ENCODE assay signal across 23 mouse cellular contexts in the genomic region with DNA sequence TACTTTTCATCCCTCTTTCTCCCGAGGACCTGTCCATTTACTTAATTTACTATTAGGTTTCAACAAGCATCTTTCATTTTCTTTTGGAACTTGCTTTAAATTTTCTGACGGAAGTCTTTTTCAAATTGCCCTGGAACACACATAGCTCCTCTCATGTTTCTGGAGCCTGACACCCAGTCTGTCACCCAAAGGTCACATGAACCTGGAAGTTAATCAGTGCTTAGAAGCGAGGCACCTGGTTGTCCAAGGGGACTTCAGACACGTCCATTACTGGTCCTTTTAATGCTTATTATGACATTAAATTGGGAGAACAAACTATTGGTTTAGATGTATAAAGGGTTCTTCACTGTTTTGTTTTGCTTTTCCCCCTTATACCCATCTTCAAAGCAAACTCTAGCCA. TPM values are rescaled to one million over a fixed set of nuclear protein-coding genes. Genes with fewer than 3 reads are reported as not detected.
DNase-seq lines count a peak whose midpoint lies in the region; ATAC-seq and TF ChIP-seq lines count a peak whose summit lies in the region.
"Had no signal": no experiment of that assay in that cellular context is flagged by ENCODE, and none has a peak within 500 bp of the region (broad histone marks: within the 10 kb centered on the region; RNA-seq: fewer than 3 reads in every experiment).

No protein-coding gene starts in this region.

- H3K27ac ChIP-seq in layer of hippocampus, adult 2 months: no peak overlapping the region
- H3K27ac ChIP-seq in brown adipose tissue, adult 24 weeks (replicated peaks; ENCODE audit: low read depth, low read length): no peak overlapping the region
- H3K27ac ChIP-seq in intestine, postnatal 0 days (ENCODE audit: low read depth, low read length): peak overlapping the region; percentile 50; the same call in 1 of the 2 replicates
- H3K27ac ChIP-seq in liver, embryonic 14.5 days: no peak overlapping the region
- H3K27ac ChIP-seq: forebrain, embryonic 13.5 days; limb, embryonic 15.5 days; neural tube, embryonic 15.5 days had no signal

- no peak for ATAC-seq in intestine, postnatal 0 days
- no peak for ATAC-seq in liver, embryonic 14.5 days (ENCODE audit: insufficient read depth)
- ATAC-seq in inflammation-experienced regulatory T-cells, adult 6 months: no peak
- ATAC-seq: forebrain, embryonic 13.5 days had no signal

- no peaks in the 10 kb centered on the region for H3K9me3 ChIP-seq in intestine, postnatal 0 days (ENCODE audit: control insufficient read depth)
- no peaks in the 10 kb centered on the region for H3K9me3 ChIP-seq in liver, embryonic 14.5 days (ENCODE audit: control insufficient read depth, low read length)
- H3K9me3 ChIP-seq: forebrain, embryonic 13.5 days; limb, embryonic 15.5 days; neural tube, embryonic 15.5 days had no signal

- H3K4me1 ChIP-seq in brown adipose tissue, adult 24 weeks (ENCODE audit: control insufficient read depth, insufficient read depth, insufficient read length, low read length): no peaks in the 10 kb centered on the region
- no peaks in the 10 kb centered on the region for H3K4me1 ChIP-seq in intestine, postnatal 0 days (replicated peaks; ENCODE audit: control insufficient read depth, insufficient read depth, low read length)
- peaks cover 17 to 22% of the 10 kb centered on the region in 2 experiments for H3K4me1 ChIP-seq in liver, embryonic 14.5 days (replicated peaks; ENCODE audit: control insufficient read depth in 2 of 2, insufficient read depth in 2 of 2, low read length in 1 of 2)

- H3K36me3 ChIP-seq in intestine, postnatal 0 days (ENCODE audit: control insufficient read depth, insufficient read depth): peaks cover 10% of the 10 kb centered on the region; the same call in 1 of the 2 replicates
- peaks cover 34% of the 10 kb centered on the region for H3K36me3 ChIP-seq in liver, embryonic 14.5 days (replicated peaks; ENCODE audit: control insufficient read depth, insufficient read depth, low read depth)
- H3K36me3 ChIP-seq: limb, embryonic 15.5 days; neural tube, embryonic 15.5 days had no signal

- H3K4me2 ChIP-seq in intestine, postnatal 0 days (replicated peaks; ENCODE audit: low read depth): peak overlapping the region; percentile 93
- peak overlapping the region; percentile 87 for H3K4me2 ChIP-seq in liver, embryonic 14.5 days (ENCODE audit: low read depth)
- H3K4me2 ChIP-seq: forebrain, embryonic 13.5 days; heart, embryonic 11.5 days; limb, embryonic 15.5 days; neural tube, embryonic 15.5 days had no signal

- H3K9ac ChIP-seq in intestine, postnatal 0 days (ENCODE audit: low read depth, low read length): no peak overlapping the region
- no peak overlapping the region for H3K9ac ChIP-seq in liver, embryonic 14.5 days (replicated peaks)
- H3K9ac ChIP-seq: forebrain, embryonic 13.5 days; limb, embryonic 15.5 days; neural tube, embryonic 15.5 days had no signal

- no peaks in the 10 kb centered on the region for H3K27me3 ChIP-seq in intestine, postnatal 0 days (replicated peaks; ENCODE audit: control insufficient read depth, insufficient read depth, low read length)
- H3K27me3 ChIP-seq in liver, embryonic 14.5 days (ENCODE audit: control insufficient read depth, insufficient read depth, low read length): no peaks in the 10 kb centered on the region

- peak overlapping the region; percentile 63 for H3K4me3 ChIP-seq in layer of hippocampus, adult 2 months
- 0 out of 2 replicates have a peak overlapping the region, but pooled peaks have one; percentile 1 for H3K4me3 ChIP-seq in brown adipose tissue, adult 24 weeks (ENCODE audit: insufficient read depth, low read depth, low read length)
- H3K4me3 ChIP-seq in intestine, postnatal 0 days (ENCODE audit: low read depth, low read length): peak overlapping the region; percentile 76
- H3K4me3 ChIP-seq in liver, embryonic 14.5 days (ENCODE audit: insufficient read depth in 1 of 2, low read depth in 2 of 2, low read length in 2 of 2): peak overlapping the region in 1 of 2 experiments; percentile 82; a peak in 1 of 4 replicates
- H3K4me3 ChIP-seq: forebrain, embryonic 13.5 days; limb, embryonic 15.5 days; neural tube, embryonic 15.5 days had no signal

- WGBS in intestine, postnatal 0 days: 33% methylated on average over 4 of the region's 4 CpGs
- WGBS in liver, embryonic 14.5 days (ENCODE audit: insufficient replicate concordance): 69% methylated on average over 4 of the region's 4 CpGs

- no peak for TF ChIP-seq CTCF in layer of hippocampus, adult 2 months (conservative IDR thresholded peaks at IDR 0.05)
- no peak for TF ChIP-seq CTCF in intestine, postnatal 0 days (IDR thresholded peaks at IDR 0.05; ENCODE audit: low read depth)
- TF ChIP-seq CTCF in liver, embryonic 14.5 days (IDR thresholded peaks at IDR 0.05; ENCODE audit: low read depth): no peak

- no peak for DNase-seq in layer of hippocampus, adult 2 months (ENCODE audit: low spot score in 2 of 2)
- DNase-seq in layer of hippocampus, adult 18-20 months (ENCODE audit: low spot score in 2 of 2): no peak
- no peak for DNase-seq in liver, embryonic 14.5 days (ENCODE audit: low read depth in 3 of 3, low spot score in 3 of 3)
- DNase-seq in right cerebral cortex, postnatal 4 days: no peak
- no peak for DNase-seq in ovary, postnatal 36 days (ENCODE audit: low spot score)
- DNase-seq: adrenal gland, postnatal 25 days; cerebellum, adult 11-12 months; gastrocnemius, postnatal 14 days; thymus, postnatal 36 days had no signal

- no peak for TF ChIP-seq EP300 in liver, embryonic 14.5 days (IDR thresholded peaks at IDR 0.05; ENCODE audit: low read depth)

RNA-seq across cellular contexts. Expression of a gene that starts 3.0 kb away (rescaled TPM):
- 10 to 100 TPM in 1 of 2 experiments, 1 to 10 TPM in 1; 8.4 to 10.6 TPM for total RNA-seq in layer of hippocampus, adult 2 months (2021)
- 1 to 10 TPM; 7.1 to 8.5 TPM for total RNA-seq in layer of hippocampus, adult 18-20 months (2021)
- 7.4 and 13.3 TPM in 2 replicates for polyA plus RNA-seq in brown adipose tissue, adult 24 weeks (2012; ENCODE audit: insufficient read depth, insufficient read length, missing spikeins)
- 526 and 605 TPM in 2 replicates for polyA plus RNA-seq in intestine, postnatal 0 days (2015; fragmentation: Nextera tagmentation; extraction: Ambion mirVana)
- polyA plus RNA-seq in liver, embryonic 14.5 days (2012; rRNA removed): 37.3 and 43.8 TPM in 2 replicates
- polyA plus RNA-seq in liver, embryonic 14.5 days (2014; fragmentation: Nextera tagmentation; extraction: Ambion mirVana): 121 and 124 TPM in 2 replicates
- 1 to 10 TPM in 1 of 3 experiments, under 1 TPM in 2; 0.75 to 5.6 (median 0.94) TPM for polyA plus RNA-seq in inflammation-experienced regulatory T-cells, adult 6 months (2017; shearing (Covaris generic))

RNA-seq across cellular contexts. Expression of a gene that starts 33.2 kb away (rescaled TPM):
- total RNA-seq in layer of hippocampus, adult 2 months (2021): not detected
- not detected for total RNA-seq in layer of hippocampus, adult 18-20 months (2021)
- polyA plus RNA-seq in brown adipose tissue, adult 24 weeks (2012; ENCODE audit: insufficient read depth, insufficient read length, missing spikeins): not detected in 2 replicates
- not detected in 2 replicates for polyA plus RNA-seq in intestine, postnatal 0 days (2015; fragmentation: Nextera tagmentation; extraction: Ambion mirVana)
- polyA plus RNA-seq in liver, embryonic 14.5 days (2012; rRNA removed): 0.25 TPM in 1 of 2 replicates, not detected in the other
- not detected in 2 replicates for polyA plus RNA-seq in liver, embryonic 14.5 days (2014; fragmentation: Nextera tagmentation; extraction: Ambion mirVana)
- not detected for polyA plus RNA-seq in inflammation-experienced regulatory T-cells, adult 6 months (2017; shearing (Covaris generic))
- total RNA-seq: adrenal gland, postnatal 25 days; gastrocnemius, postnatal 14 days; hematopoietic stem cell, adult 5-6 weeks; left cerebral cortex, postnatal 10 days; megakaryocyte, adult 5-6 weeks; MEL; midbrain, postnatal 0 days had no signal
- polyA plus RNA-seq: cortical plate, adult 2 months; embryonic facial prominence, embryonic 14.5 days; forebrain, embryonic 13.5 days; heart, embryonic 11.5 days; limb, embryonic 15.5 days; midbrain, postnatal 0 days; neural tube, embryonic 15.5 days had no signal
